11 mouse cellular contexts compared by ENCODE assay signal in the genomic region with DNA sequence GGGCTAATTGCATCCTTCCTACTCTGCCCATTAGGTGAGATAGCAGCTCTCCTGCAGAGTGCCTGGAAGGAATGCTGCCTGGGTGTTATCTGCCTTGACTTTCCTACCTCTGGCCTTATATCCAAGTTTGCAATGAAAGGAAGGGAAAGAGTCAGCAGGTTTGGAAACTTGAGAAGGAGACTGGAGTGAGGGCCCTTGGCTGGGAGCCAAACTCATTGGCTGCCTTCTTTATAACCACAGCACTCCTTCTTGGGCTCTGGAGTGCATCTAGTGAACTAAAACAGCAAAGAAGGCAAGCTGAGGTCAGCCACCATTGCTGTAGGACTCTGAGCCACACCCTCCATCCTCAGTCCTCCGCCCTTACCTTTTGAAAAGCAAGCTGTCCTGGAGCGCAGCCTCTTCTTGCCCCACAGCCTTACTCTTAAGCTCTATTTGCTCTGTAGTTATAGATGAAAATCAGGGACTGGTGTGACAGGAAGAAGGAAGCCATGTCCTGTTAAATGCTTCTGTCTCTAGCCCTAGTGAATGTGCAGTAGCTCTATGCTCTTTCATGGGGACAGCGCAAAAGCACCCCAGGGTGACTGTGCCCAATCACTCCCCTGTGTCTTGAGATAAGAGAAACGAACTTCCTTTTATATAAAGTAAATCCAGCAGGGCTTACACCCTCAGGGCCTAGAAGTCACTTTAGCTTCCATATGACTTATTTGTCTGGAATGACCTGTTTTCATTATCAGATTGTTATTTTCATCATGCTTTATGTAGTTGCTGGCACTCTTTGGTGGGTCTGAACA. TPM values are rescaled to one million over a fixed set of nuclear protein-coding genes. Genes with fewer than 3 reads are reported as not detected.
DNase-seq lines count a peak whose midpoint lies in the region; ATAC-seq and TF ChIP-seq lines count a peak whose summit lies in the region.
"Had no signal": no experiment of that assay in that cellular context is flagged by ENCODE, and none has a peak within 500 bp of the region (broad histone marks: within the 10 kb centered on the region; RNA-seq: fewer than 3 reads in every experiment).

No protein-coding gene starts in this region.

- H3K9me3 ChIP-seq in forebrain, postnatal 0 days (ENCODE audit: low read length): no peaks in the 10 kb centered on the region
- H3K9me3 ChIP-seq: hindbrain, embryonic 15.5 days; midbrain, embryonic 12.5 days had no signal

- no peaks in the 10 kb centered on the region for H3K4me1 ChIP-seq in forebrain, postnatal 0 days (ENCODE audit: insufficient read depth)

- no peak overlapping the region for H3K9ac ChIP-seq in forebrain, postnatal 0 days
- H3K9ac ChIP-seq: hindbrain, embryonic 15.5 days; midbrain, embryonic 12.5 days had no signal

- no peaks in the 10 kb centered on the region; the same call in 1 of the 2 replicates for H3K36me3 ChIP-seq in forebrain, postnatal 0 days (ENCODE audit: insufficient read depth)
- H3K36me3 ChIP-seq: hindbrain, embryonic 15.5 days had no signal

- H3K4me2 ChIP-seq in forebrain, postnatal 0 days (ENCODE audit: low read depth): no peak overlapping the region
- H3K4me2 ChIP-seq: hindbrain, embryonic 15.5 days; midbrain, embryonic 12.5 days had no signal

- H3K27ac ChIP-seq in forebrain, postnatal 0 days (ENCODE audit: low read depth, low read length): no peak overlapping the region
- H3K27ac ChIP-seq: hindbrain, embryonic 15.5 days; midbrain, embryonic 12.5 days had no signal

- no peaks in the 10 kb centered on the region for H3K27me3 ChIP-seq in forebrain, postnatal 0 days (ENCODE audit: insufficient read depth, low read length)
- H3K27me3 ChIP-seq: hindbrain, embryonic 15.5 days; midbrain, embryonic 12.5 days had no signal

- no peak overlapping the region for H3K4me3 ChIP-seq in forebrain, postnatal 0 days (ENCODE audit: low read depth, low read length)
- H3K4me3 ChIP-seq: hindbrain, embryonic 15.5 days; midbrain, embryonic 12.5 days had no signal

- peak; percentile 40 for DNase-seq in embryo, embryonic 11.5 days (ENCODE audit: low read depth, low spot score)
- no peak for DNase-seq in embryo, embryonic 9.5 days (ENCODE audit: extremely low spot score)
- DNase-seq in right cerebral cortex, postnatal 4 days: peak; percentile 18
- no peak for DNase-seq in right cerebral cortex, postnatal 25 days
- DNase-seq in kidney, postnatal 4 days: peak; percentile 57 to 69
- DNase-seq in yolk sac, embryonic 10.5 days (ENCODE audit: low spot score): peak; percentile 39
- DNase-seq in forebrain, postnatal 0 days: no peak
- no peak for DNase-seq in urinary bladder, postnatal 36 days (ENCODE audit: low spot score in 2 of 2)

- no peak for ATAC-seq in forebrain, postnatal 0 days
- ATAC-seq: CD4-positive, CD25-positive, alpha-beta regulatory T cell, adult 4 months had no signal

- WGBS in forebrain, postnatal 0 days: 82% methylated on average over 4 of the region's 4 CpGs

- no peak for TF ChIP-seq CTCF in forebrain, postnatal 0 days (IDR thresholded peaks at IDR 0.05; ENCODE audit: low read depth)

RNA-seq across cellular contexts. Expression of gene Tgfb3, which starts 55.6 kb away (rescaled TPM):
- total RNA-seq in forebrain, postnatal 0 days (2014; rRNA removed): 6.5 and 7.3 TPM in 2 replicates
- 5.3 and 6.8 TPM in 2 replicates for polyA plus RNA-seq in forebrain, postnatal 0 days (2015; fragmentation: Nextera tagmentation; extraction: Ambion mirVana)

RNA-seq across cellular contexts. Expression of gene Ift43, which starts 59.1 kb away (rescaled TPM):
- total RNA-seq in forebrain, postnatal 0 days (2014; rRNA removed): 12.9 and 19.5 TPM in 2 replicates
- 33.9 and 35.3 TPM in 2 replicates for polyA plus RNA-seq in forebrain, postnatal 0 days (2015; fragmentation: Nextera tagmentation; extraction: Ambion mirVana)

Comparison
In these comparisons a context has a peak if more than half of its experiments do, and no peak if none do; other contexts are left out.
1. DNase-seq: peak in embryo, embryonic 11.5 days (single experiment), right cerebral cortex, postnatal 4 days (single experiment), kidney, postnatal 4 days (2 of 2) and yolk sac, embryonic 10.5 days (single experiment); none in embryo, embryonic 9.5 days (single experiment), right cerebral cortex, postnatal 25 days (single experiment), forebrain, postnatal 0 days (single experiment) and urinary bladder, postnatal 36 days (0 of 2).